Mouse (Mus musculus) cerebellum, postnatal 36 days (tissue): Measurements from ENCODE around the gene Gls.

ENCODE experiments used
- DNase-seq, 2 experiments: peaks; one replicate each; pipeline ENCODE4 v3.0.0; 2021 to 2022; ENCODE audit warnings: mixed read lengths in 2 of 2

The Gls gene

GRCm38 (mm10) chr1:52233143-52233713 is at the start of gene Gls:
Gene Gls (minus strand): TSS chr1:52233232.
- peak; percentile 95 to 97 for DNase-seq

DNA sequence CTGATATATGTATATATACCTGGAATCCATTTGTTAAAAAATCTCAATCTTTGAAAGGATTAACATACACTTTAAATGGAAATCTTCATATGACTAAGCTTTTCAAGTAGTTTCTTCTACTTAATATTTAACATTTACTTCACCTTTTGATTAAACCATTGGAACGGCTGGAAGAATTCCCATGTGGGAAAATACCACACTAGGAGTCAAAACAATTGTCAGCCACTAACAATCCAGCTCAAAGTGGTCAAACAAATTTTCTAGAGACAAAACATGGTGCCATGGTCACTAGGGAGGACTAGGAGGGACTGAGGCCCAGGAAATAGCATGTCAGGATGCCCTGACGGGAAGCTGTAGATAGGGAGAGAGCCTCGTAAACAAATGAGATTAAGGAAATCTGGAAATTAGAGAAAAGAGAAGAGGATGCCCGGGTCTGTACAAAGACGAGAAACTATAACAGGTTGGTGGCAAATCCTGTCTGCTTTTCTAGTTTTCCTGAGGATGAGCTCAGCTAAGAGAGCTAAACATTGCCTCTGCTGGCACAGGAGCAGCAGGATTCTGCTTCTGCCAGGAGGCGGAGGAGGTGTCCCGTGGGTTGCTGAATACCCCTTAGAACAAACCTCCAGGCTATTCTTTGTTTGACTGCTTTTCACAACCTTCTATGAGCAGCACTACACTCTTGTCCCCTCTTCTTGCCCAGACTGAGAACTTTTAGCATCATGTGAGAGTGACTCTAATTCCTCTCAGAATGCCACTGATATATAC is 47.0 kb upstream of the Gls start:
- no peak for DNase-seq

- DNase-seq, result no peak
Observed at GRCm38 (mm10) chr1:52279331-52279730, 46.3 kb upstream of the Gls start.

DNA sequence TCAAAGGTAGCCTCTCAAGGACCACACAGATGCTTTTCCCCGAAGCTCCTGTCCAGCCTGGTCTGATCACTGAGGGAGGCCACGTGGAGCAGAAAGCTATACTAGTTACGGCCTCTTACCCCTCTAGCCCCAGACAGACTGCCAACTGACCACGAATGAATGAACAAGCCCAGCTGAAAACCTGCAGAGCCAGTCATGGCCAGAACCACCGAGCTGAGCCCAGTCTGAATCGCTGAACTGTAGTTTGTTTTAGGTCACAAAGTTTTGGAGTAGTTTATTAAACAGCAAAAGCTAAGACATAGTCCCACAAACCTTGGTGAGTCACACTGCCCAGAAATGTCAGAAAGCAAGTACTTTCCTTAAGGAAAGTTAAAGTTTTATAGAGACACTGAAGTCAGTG is 45.0 kb upstream of the Gls start:
- no peak for DNase-seq

- peak in 1 of 2 experiments; percentile 27 for DNase-seq
Observed at GRCm38 (mm10) chr1:52274210-52274609, 41.2 kb upstream of the Gls start.

GRCm38 (mm10) chr1:52272018-52272678 is 39.1 kb upstream of the Gls start:
- no peak for DNase-seq

DNA sequence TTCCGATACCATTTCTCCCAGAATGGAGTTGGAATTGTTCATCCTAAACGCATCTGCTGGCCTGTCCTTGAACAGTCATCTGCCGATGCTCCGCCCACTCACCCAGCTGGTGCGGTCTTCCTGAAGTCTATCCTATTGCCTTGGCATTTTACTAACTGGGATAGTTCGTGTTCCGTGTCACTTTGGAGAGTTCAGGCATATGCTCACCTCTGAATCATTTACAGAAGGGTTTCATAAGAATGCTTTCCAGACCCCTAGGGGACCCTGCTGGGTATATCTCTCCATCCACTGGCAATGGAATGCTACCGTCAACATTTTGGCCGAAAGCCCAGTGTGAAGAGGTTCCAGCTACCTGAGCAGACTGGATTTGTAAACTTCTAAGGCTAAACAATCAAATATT is 37.3 kb upstream of the Gls start:
- peak; percentile 51 to 70 for DNase-seq

DNA sequence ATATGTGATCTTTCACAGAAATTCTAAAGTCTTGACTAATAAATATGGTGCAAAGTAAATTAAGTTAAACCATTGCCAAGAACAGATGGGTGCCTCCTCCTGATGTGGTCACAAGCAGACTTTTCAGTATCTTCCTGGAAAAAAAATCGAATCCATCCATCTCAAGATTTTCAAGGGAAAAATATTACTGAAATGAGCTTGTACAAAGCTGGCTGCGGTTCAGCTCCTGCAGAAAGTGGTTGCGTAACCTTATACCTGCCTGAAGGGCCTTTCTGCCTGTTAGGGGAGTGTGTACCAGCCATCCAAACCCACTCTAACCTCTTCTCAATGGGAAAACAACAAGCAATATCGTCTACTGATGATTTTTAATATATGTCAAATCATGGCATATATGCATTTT is 36.6 kb upstream of the Gls start:
- peak; percentile 33 to 44 for DNase-seq

DNA sequence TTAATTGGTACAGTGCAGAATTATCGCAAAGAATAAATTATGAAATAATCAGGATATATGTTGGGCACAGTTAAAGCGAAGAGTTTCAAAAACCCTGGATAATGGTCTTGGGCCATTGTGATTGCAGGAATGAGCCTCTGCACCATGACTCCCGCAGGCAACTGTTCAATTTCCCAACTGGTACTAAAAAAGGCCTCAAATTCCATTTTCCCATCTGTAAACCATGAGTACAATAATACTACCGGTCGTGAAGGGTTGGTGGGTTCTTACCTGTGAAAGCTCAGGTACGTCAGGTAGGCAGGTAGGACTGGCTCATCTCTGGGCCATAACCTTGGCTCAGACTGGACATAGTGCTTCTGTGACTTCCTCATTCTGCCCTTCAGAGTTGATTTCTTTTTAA is 35.0 kb upstream of the Gls start:
- DNase-seq, result peak; percentile 14 to 37

GRCm38 (mm10) chr1:52267606-52268005 is 34.6 kb upstream of the Gls start:
- DNase-seq, result peak; percentile 89 to 96

DNA sequence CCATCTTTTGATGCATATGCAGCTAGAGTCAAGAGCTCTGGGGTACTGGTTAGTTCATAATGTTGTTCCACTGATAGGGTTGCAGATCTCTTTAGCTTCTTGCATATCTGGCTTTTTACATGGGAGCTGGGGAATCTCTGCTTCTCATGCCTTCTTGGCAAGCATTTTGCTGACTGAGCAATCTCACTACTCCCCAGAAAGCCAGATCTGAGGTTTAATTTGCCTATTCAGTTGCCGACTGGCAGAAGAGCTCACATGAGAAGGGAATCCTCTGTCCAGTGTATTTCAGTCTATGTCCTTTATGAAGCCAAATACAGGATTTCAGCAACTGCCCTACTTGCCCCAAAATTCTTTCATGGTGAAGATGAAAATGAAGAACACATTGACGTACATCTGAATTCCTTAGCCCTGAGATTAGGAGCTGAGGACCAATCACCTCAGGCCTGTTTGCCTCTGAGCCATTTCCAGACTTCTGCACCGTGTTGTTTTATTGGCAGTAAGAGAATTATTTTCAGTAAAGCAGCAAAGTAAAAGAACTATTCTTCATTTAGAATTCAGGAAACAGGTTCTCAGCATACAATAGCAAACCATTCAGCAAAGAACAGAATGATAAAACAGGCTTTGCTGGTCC is 33.0 kb upstream of the Gls start:
- no peak for DNase-seq

DNA sequence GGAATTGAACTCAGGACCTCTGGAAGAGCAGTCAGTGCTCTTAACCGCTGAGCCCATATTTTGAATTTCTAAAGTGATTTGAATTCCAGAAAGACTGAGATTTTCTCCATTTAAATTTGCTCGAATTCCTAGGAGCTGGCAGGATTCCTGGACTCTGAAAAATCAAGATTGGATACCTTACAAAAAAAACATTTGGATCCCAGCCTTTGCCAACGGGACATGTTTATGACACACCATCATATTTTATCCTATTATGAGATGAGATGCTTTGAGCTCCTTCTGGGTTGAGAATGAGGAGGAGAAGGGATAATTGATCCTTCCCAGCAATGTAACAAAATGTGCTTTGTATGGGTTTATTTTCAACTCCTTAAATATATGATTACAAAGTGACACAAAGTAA is 31.3 kb upstream of the Gls start:
- DNase-seq, result peak in 1 of 2 experiments; percentile 34

- no peak for DNase-seq
Observed at GRCm38 (mm10) chr1:52260354-52261090, 27.5 kb upstream of the Gls start.

GRCm38 (mm10) chr1:52258006-52258749 is 25.1 kb upstream of the Gls start:
- DNase-seq, result no peak

DNA sequence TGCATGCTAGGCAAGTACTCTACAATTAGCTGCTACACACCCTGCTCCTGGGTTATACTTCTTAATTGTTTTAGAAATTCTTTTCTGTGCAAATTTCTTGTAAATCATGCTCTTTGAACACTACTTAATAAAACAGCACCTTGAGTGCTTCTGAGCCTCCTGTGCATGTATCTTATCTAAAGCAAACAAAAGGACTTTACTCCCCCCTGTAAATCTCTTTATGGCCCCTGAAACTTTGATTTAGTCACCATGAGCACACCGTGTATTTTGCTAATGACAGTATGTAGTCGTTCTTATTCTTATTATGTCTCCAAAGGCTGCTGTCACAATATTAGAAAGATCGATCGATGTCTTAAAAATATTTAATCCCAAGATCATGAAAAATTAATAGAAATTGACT is 23.9 kb upstream of the Gls start:
- no peak for DNase-seq

- no peak for DNase-seq
Observed at GRCm38 (mm10) chr1:52256194-52256593, 23.2 kb upstream of the Gls start.

GRCm38 (mm10) chr1:52254411-52254810 is 21.4 kb upstream of the Gls start:
- DNase-seq, result no peak

GRCm38 (mm10) chr1:52253386-52253785 is 20.4 kb upstream of the Gls start:
- DNase-seq, result no peak

DNA sequence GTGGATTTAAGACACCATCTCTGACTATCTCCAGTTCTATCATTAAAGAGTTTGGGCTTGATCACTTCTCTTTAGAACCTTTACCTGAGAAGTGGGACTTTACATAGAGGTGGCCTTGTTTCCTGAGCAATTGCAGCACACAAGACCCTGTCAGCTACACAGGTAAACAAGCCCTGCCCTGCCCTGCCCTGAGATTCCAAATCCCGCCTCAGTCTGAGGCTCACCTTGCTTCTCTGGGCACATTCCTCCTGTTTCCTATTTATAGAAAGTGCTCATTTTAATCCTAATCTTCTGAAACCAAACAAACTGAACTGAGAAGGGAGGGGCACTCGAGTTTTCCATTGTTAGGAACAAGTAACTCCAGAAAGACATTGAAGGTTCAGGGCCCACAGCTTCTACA is 19.4 kb upstream of the Gls start:
- DNase-seq, result no peak

DNA sequence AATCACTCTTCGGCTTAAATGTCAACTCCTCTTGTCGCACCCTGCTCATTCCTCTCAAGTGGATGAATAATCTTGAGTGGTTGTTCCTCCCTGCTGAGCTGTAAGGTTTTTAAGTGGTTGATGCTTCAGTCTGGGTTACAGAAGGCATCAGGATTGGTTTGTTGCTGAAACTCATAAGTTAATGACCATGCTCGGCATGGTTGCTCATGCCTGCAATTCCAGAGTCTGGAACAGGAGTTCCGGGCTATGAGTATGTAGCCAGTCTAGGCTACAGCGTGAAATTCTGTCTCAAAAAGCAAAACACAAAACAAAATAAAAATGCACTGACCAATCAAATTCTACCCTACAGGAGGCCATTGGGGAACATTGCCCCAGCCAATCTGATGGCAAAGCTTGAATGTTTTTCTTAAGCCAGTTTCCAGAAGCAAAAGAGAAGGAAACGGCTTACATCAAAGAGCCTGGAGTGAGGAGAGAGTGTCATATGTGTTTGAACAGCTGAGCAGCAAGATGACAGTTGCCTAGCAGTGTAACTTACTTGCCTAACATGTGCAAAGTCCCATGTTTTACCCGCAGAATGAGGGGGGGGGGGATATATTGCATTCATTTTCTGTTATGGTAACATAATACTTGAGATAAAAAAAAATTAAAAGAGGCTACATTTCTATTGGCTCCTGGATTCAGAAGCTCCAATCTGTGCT is 18.2 kb upstream of the Gls start:
- no peak for DNase-seq

GRCm38 (mm10) chr1:52248899-52249556 is 16.0 kb upstream of the Gls start:
- DNase-seq, result no peak
